Mouse (Mus musculus): Measurements from ENCODE around the gene Capn10. TPM values are rescaled to one million over a fixed set of nuclear protein-coding genes. Genes with fewer than 3 reads are reported as not detected.

The Capn10 gene
- polyA plus RNA-seq, 1 experiment: 17.1 TPM

DNA sequence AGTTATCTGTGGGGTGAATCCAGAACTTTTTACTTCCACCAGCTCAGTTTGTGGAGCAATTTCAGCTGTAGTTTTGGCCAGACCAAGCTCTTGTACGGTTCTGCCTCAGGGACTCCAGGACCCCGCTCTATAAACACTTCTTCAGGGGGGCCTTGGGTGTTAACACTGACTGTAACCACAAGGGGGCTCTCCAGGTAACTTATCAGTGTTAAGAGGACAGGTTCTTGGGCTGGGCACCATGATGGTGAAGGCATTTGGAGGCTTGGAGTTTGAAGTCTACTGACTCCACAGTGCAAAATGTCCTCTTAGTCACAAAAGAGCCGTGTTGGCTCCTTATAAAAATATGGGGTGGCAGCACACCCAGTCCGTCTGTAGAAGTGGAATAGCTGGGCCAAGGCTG, 25.1 kb upstream of the Capn10 start:
- Histone ChIP-seq H3K27ac (ENCODE audit: insufficient read depth, low read length) (no peak overlapping the region), H3K4me3 (ENCODE audit: low read depth, low read length) (no peak overlapping the region), H3K4me1 (ENCODE audit: control insufficient read depth, insufficient read depth, low read length) (no peaks in the 10 kb centered on the region), H3K9ac (ENCODE audit: low read depth, poor library complexity, severe bottlenecking) (no peak overlapping the region), H3K36me3 (ENCODE audit: control insufficient read depth, insufficient read depth, low read length, poor library complexity, severe bottlenecking) (no peaks in the 10 kb centered on the region), H3K9me3 (replicated peaks; ENCODE audit: control insufficient read depth, insufficient read depth, low read length, poor library complexity, severe bottlenecking) (no peaks in the 10 kb centered on the region), H3K27me3 (ENCODE audit: control insufficient read depth, insufficient read depth, low read length, poor library complexity, severe bottlenecking) (no peaks in the 10 kb centered on the region)
- TF ChIP-seq CTCF (IDR thresholded peaks at IDR 0.05; ENCODE audit: low read depth, low read length) (no peak), EP300 (IDR thresholded peaks at IDR 0.05; ENCODE audit: insufficient read depth, low read depth, low read length) (no peak), POLR2A (IDR thresholded peaks at IDR 0.05; ENCODE audit: insufficient read depth, low read length) (no peak)

- no peaks in the 10 kb centered on the region for H3K36me3 ChIP-seq (ENCODE audit: control insufficient read depth, insufficient read depth, low read length, poor library complexity, severe bottlenecking)
- H3K9me3 ChIP-seq (replicated peaks; ENCODE audit: control insufficient read depth, insufficient read depth, low read length, poor library complexity, severe bottlenecking): no peaks in the 10 kb centered on the region
- peak within 1 kb of the TSS; percentile 81 for H3K4me3 ChIP-seq (ENCODE audit: low read depth, low read length)
- TF ChIP-seq POLR2A (IDR thresholded peaks at IDR 0.05; ENCODE audit: insufficient read depth, low read length): no peak
- peak; percentile 37 for TF ChIP-seq CTCF (IDR thresholded peaks at IDR 0.05; ENCODE audit: low read depth, low read length)
- H3K9ac ChIP-seq (ENCODE audit: low read depth, poor library complexity, severe bottlenecking): peak within 1 kb of the TSS; percentile 89
- no peaks in the 10 kb centered on the region for H3K4me1 ChIP-seq (ENCODE audit: control insufficient read depth, insufficient read depth, low read length)
- no peak within 1 kb of the TSS for H3K27ac ChIP-seq (ENCODE audit: insufficient read depth, low read length)
- H3K27me3 ChIP-seq (ENCODE audit: control insufficient read depth, insufficient read depth, low read length, poor library complexity, severe bottlenecking): no peaks in the 10 kb centered on the region
Observed at GRCm38 (mm10) chr1:92910239-92910885, 23.8 kb upstream of the Capn10 start, which contains the start of gene Rnpepl1. Rnpepl1 (plus strand) TSS chr1:92910783.

GRCm38 (mm10) chr1:92910925-92911720, 23.1 kb upstream of the Capn10 start:
- TF ChIP-seq POLR2A (IDR thresholded peaks at IDR 0.05; ENCODE audit: insufficient read depth, low read length): no peak
- TF ChIP-seq CTCF (IDR thresholded peaks at IDR 0.05; ENCODE audit: low read depth, low read length): no peak
- TF ChIP-seq EP300 (IDR thresholded peaks at IDR 0.05; ENCODE audit: insufficient read depth, low read depth, low read length): no peak
- no peak overlapping the region for H3K27ac ChIP-seq (ENCODE audit: insufficient read depth, low read length)
- no peaks in the 10 kb centered on the region for H3K9me3 ChIP-seq (replicated peaks; ENCODE audit: control insufficient read depth, insufficient read depth, low read length, poor library complexity, severe bottlenecking)
- no peaks in the 10 kb centered on the region for H3K36me3 ChIP-seq (ENCODE audit: control insufficient read depth, insufficient read depth, low read length, poor library complexity, severe bottlenecking)
- no peaks in the 10 kb centered on the region for H3K27me3 ChIP-seq (ENCODE audit: control insufficient read depth, insufficient read depth, low read length, poor library complexity, severe bottlenecking)
- H3K4me3 ChIP-seq (ENCODE audit: low read depth, low read length): peak overlapping the region; percentile 75
- peak overlapping the region; percentile 89 for H3K9ac ChIP-seq (ENCODE audit: low read depth, poor library complexity, severe bottlenecking)
- no peaks in the 10 kb centered on the region for H3K4me1 ChIP-seq (ENCODE audit: control insufficient read depth, insufficient read depth, low read length)

GRCm38 (mm10) chr1:92911721-92912138, 22.4 kb upstream of the Capn10 start:
- Histone ChIP-seq H3K27ac (ENCODE audit: insufficient read depth, low read length) (no peak overlapping the region), H3K9ac (ENCODE audit: low read depth, poor library complexity, severe bottlenecking) (peak overlapping the region; percentile 89)
- TF ChIP-seq CTCF (IDR thresholded peaks at IDR 0.05; ENCODE audit: low read depth, low read length) (no peak), POLR2A (IDR thresholded peaks at IDR 0.05; ENCODE audit: insufficient read depth, low read length) (no peak), EP300 (IDR thresholded peaks at IDR 0.05; ENCODE audit: insufficient read depth, low read depth, low read length) (no peak)

DNA sequence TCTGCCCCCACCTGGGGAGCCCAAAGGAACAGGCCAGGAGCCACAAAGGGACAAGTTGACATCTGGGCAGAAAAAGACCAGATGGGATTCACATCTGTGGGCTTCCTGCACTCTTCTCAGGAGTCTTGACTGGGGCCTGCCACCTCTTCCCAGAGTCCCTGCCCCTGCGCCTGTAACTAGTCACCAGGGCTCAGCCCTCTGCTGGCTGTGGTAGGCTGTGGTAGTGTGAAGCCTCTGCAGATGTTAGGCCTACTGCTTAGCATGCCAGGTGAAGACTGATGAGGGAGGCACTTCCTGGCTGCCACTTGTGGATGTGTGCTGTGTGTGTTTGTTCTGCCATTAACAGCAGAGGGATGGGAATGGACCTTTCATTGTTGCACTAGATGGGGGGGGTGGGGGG, 21.9 kb upstream of the Capn10 start:
- H3K27ac ChIP-seq (ENCODE audit: insufficient read depth, low read length): no peak overlapping the region
- H3K9me3 ChIP-seq (replicated peaks; ENCODE audit: control insufficient read depth, insufficient read depth, low read length, poor library complexity, severe bottlenecking): no peaks in the 10 kb centered on the region
- no peak overlapping the region for H3K9ac ChIP-seq (ENCODE audit: low read depth, poor library complexity, severe bottlenecking)
- TF ChIP-seq POLR2A (IDR thresholded peaks at IDR 0.05; ENCODE audit: insufficient read depth, low read length) (no peak), EP300 (IDR thresholded peaks at IDR 0.05; ENCODE audit: insufficient read depth, low read depth, low read length) (no peak), CTCF (IDR thresholded peaks at IDR 0.05; ENCODE audit: low read depth, low read length) (no peak)
- H3K36me3 ChIP-seq (ENCODE audit: control insufficient read depth, insufficient read depth, low read length, poor library complexity, severe bottlenecking): no peaks in the 10 kb centered on the region
- H3K27me3 ChIP-seq (ENCODE audit: control insufficient read depth, insufficient read depth, low read length, poor library complexity, severe bottlenecking): no peaks in the 10 kb centered on the region
- no peaks in the 10 kb centered on the region for H3K4me1 ChIP-seq (ENCODE audit: control insufficient read depth, insufficient read depth, low read length)
- H3K4me3 ChIP-seq (ENCODE audit: low read depth, low read length): no peak overlapping the region; the same call in 1 of the 2 replicates

More at GRCm38 (mm10) chr1:92911721-92912138, 22.4 kb upstream of the Capn10 start:
- Histone ChIP-seq H3K36me3 (ENCODE audit: control insufficient read depth, insufficient read depth, low read length, poor library complexity, severe bottlenecking) (no peaks in the 10 kb centered on the region), H3K4me3 (ENCODE audit: low read depth, low read length) (peak overlapping the region; percentile 75), H3K27me3 (ENCODE audit: control insufficient read depth, insufficient read depth, low read length, poor library complexity, severe bottlenecking) (no peaks in the 10 kb centered on the region), H3K4me1 (ENCODE audit: control insufficient read depth, insufficient read depth, low read length) (no peaks in the 10 kb centered on the region), H3K9me3 (replicated peaks; ENCODE audit: control insufficient read depth, insufficient read depth, low read length, poor library complexity, severe bottlenecking) (no peaks in the 10 kb centered on the region)

- no peaks in the 10 kb centered on the region for H3K9me3 ChIP-seq (replicated peaks; ENCODE audit: control insufficient read depth, insufficient read depth, low read length, poor library complexity, severe bottlenecking)
- no peak overlapping the region for H3K27ac ChIP-seq (ENCODE audit: insufficient read depth, low read length)
- H3K4me1 ChIP-seq (ENCODE audit: control insufficient read depth, insufficient read depth, low read length): no peaks in the 10 kb centered on the region
- no peaks in the 10 kb centered on the region for H3K36me3 ChIP-seq (ENCODE audit: control insufficient read depth, insufficient read depth, low read length, poor library complexity, severe bottlenecking)
- TF ChIP-seq POLR2A (IDR thresholded peaks at IDR 0.05; ENCODE audit: insufficient read depth, low read length): no peak
- TF ChIP-seq CTCF (IDR thresholded peaks at IDR 0.05; ENCODE audit: low read depth, low read length): no peak
- no peak for TF ChIP-seq EP300 (IDR thresholded peaks at IDR 0.05; ENCODE audit: insufficient read depth, low read depth, low read length)
- H3K27me3 ChIP-seq (ENCODE audit: control insufficient read depth, insufficient read depth, low read length, poor library complexity, severe bottlenecking): no peaks in the 10 kb centered on the region
- no peak overlapping the region for H3K4me3 ChIP-seq (ENCODE audit: low read depth, low read length)
- H3K9ac ChIP-seq (ENCODE audit: low read depth, poor library complexity, severe bottlenecking): no peak overlapping the region
Observed at GRCm38 (mm10) chr1:92914239-92914638, 19.9 kb upstream of the Capn10 start.

Data from ES-Bruce4 (cell line).